11 mouse cellular contexts compared by ENCODE assay signal in the genomic region with DNA sequence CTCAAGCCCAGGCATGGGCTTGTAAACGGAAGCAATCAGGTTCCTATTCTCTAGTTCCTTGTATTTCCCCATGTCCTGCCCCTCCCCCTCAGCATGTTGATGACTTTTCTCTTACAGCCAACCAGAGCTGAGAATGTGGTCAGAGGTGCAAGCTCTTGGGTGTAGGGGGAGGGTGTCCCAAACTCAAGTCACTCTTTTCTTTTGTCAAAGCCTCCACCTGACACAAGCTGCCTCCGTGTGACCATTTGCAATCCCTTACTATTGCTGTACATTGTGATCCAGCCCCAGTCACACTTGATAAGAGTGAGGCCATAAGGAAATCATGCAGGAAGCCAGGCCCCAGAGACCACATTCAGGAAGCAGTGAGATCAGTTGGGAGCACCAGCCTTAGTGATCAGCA.
A peak's percentile ranks its signal among the peaks of the same experiment; 100 is the strongest.
DNase-seq lines count a peak whose midpoint lies in the region; ATAC-seq and TF ChIP-seq lines count a peak whose summit lies in the region.
"Had no signal": no experiment of that assay in that cellular context is flagged by ENCODE, and none has a peak within 500 bp of the region (broad histone marks: within the 10 kb centered on the region; RNA-seq: fewer than 3 reads in every experiment).

No protein-coding gene starts in this region.

- TF ChIP-seq EP300 in heart, postnatal 0 days (IDR thresholded peaks at IDR 0.05; ENCODE audit: low read depth), result no peak

- H3K27ac ChIP-seq in heart, postnatal 0 days (ENCODE audit: low read depth), result peak overlapping the region; percentile 41; the same call in 1 of the 2 replicates
- peak overlapping the region; percentile 19; the same call in 1 of the 2 replicates for H3K27ac ChIP-seq in liver, embryonic 16.5 days (ENCODE audit: low read length)
- peak overlapping the region; percentile 49 for H3K27ac ChIP-seq in stomach, embryonic 16.5 days (ENCODE audit: low read length)
- no peak overlapping the region for H3K27ac ChIP-seq in neural tube, embryonic 15.5 days (replicated peaks)
- H3K27ac ChIP-seq: left cerebral cortex, adult 2 months; midbrain, embryonic 15.5 days had no signal

- H3K4me1 ChIP-seq in heart, postnatal 0 days (ENCODE audit: control insufficient read depth, insufficient read depth), result peaks cover 19% of the 10 kb centered on the region
- H3K4me1 ChIP-seq in liver, embryonic 16.5 days (ENCODE audit: control insufficient read depth, low read depth, low read length), result peaks cover 5% of the 10 kb centered on the region; the same call in 1 of the 2 replicates
- peaks cover 23% of the 10 kb centered on the region; the same call in 1 of the 2 replicates for H3K4me1 ChIP-seq in stomach, embryonic 16.5 days (ENCODE audit: control insufficient read depth, insufficient read depth, low read length)
- H3K4me1 ChIP-seq in neural tube, embryonic 15.5 days, result no peaks in the 10 kb centered on the region
- H3K4me1 ChIP-seq: midbrain, embryonic 15.5 days had no signal

- H3K9ac ChIP-seq in heart, postnatal 0 days (replicated peaks; ENCODE audit: low read depth, low read length), result no peak overlapping the region
- H3K9ac ChIP-seq in liver, embryonic 16.5 days (ENCODE audit: low read depth, low read length), result no peak overlapping the region
- no peak overlapping the region; the same call in 1 of the 2 replicates for H3K9ac ChIP-seq in stomach, embryonic 16.5 days (ENCODE audit: low read length)
- no peak overlapping the region for H3K9ac ChIP-seq in neural tube, embryonic 15.5 days (replicated peaks)
- H3K9ac ChIP-seq: midbrain, embryonic 15.5 days had no signal

- intact Hi-C loops in heart, postnatal 36 days (cut with DNase I), result no loop called here

- no peaks in the 10 kb centered on the region for H3K36me3 ChIP-seq in heart, postnatal 0 days (replicated peaks; ENCODE audit: control insufficient read depth, insufficient read depth, low read length)
- no peaks in the 10 kb centered on the region for H3K36me3 ChIP-seq in liver, embryonic 16.5 days (ENCODE audit: control insufficient read depth, insufficient read depth)
- H3K36me3 ChIP-seq in stomach, embryonic 16.5 days (ENCODE audit: control insufficient read depth, insufficient read depth, low read length), result no peaks in the 10 kb centered on the region
- 0 out of 2 replicates have a peak, but pooled peaks cover 4% of the 10 kb centered on the region for H3K36me3 ChIP-seq in neural tube, embryonic 15.5 days
- H3K36me3 ChIP-seq: midbrain, embryonic 15.5 days had no signal

- no peak overlapping the region for H3K4me3 ChIP-seq in heart, postnatal 0 days (ENCODE audit: low read depth, low read length)
- H3K4me3 ChIP-seq in liver, embryonic 16.5 days (ENCODE audit: low read depth, low read length), result no peak overlapping the region
- H3K4me3 ChIP-seq in stomach, embryonic 16.5 days (replicated peaks; ENCODE audit: low read length), result no peak overlapping the region
- H3K4me3 ChIP-seq in neural tube, embryonic 15.5 days (replicated peaks), result no peak overlapping the region
- H3K4me3 ChIP-seq: left cerebral cortex, adult 2 months; midbrain, embryonic 15.5 days had no signal

- no peak for TF ChIP-seq CTCF in heart, postnatal 0 days (IDR thresholded peaks at IDR 0.05; ENCODE audit: low read depth)

- ATAC-seq in heart, postnatal 0 days (ENCODE audit: insufficient read depth, low read depth), result peak; percentile 37; the same call in 1 of the 2 replicates
- peak; percentile 16; the same call in 1 of the 2 replicates for ATAC-seq in liver, embryonic 16.5 days (ENCODE audit: low read depth)
- ATAC-seq in stomach, embryonic 16.5 days (ENCODE audit: insufficient read depth, low FRiP score), result 0 out of 2 replicates have a peak, but pooled peaks have one; percentile 32
- ATAC-seq in neural tube, embryonic 15.5 days (ENCODE audit: low FRiP score), result no peak
- ATAC-seq: midbrain, embryonic 15.5 days had no signal

- no peaks in the 10 kb centered on the region for H3K9me3 ChIP-seq in heart, postnatal 0 days (replicated peaks; ENCODE audit: control insufficient read depth, low read length)
- no peaks in the 10 kb centered on the region for H3K9me3 ChIP-seq in liver, embryonic 16.5 days (replicated peaks; ENCODE audit: control insufficient read depth, low read length)
- no peaks in the 10 kb centered on the region for H3K9me3 ChIP-seq in stomach, embryonic 16.5 days (replicated peaks; ENCODE audit: control insufficient read depth, low read length)
- no peaks in the 10 kb centered on the region for H3K9me3 ChIP-seq in neural tube, embryonic 15.5 days (replicated peaks)
- H3K9me3 ChIP-seq: midbrain, embryonic 15.5 days had no signal

- DNase-seq in heart, postnatal 0 days (ENCODE audit: low spot score), result no peak
- no peak for DNase-seq in heart, postnatal 36 days
- peak; percentile 76 for DNase-seq in ZHBTc4 (ENCODE audit: low read depth, low spot score)
- no peak for DNase-seq in gastrocnemius, postnatal 4 days (ENCODE audit: low spot score in 2 of 2)
- DNase-seq in testis, postnatal 10 days (ENCODE audit: low spot score), result no peak
- DNase-seq: gastrocnemius, postnatal 10 days had no signal

- WGBS in heart, postnatal 0 days, result 25% methylated on average over 2 of the region's 2 CpGs
- WGBS in liver, embryonic 16.5 days (ENCODE audit: insufficient replicate concordance), result 12% methylated on average over 2 of the region's 2 CpGs
- WGBS in stomach, embryonic 16.5 days, result 49% methylated on average over 2 of the region's 2 CpGs
- 22% methylated on average over 2 of the region's 2 CpGs for WGBS in neural tube, embryonic 15.5 days

- H3K27me3 ChIP-seq in heart, postnatal 0 days (ENCODE audit: control insufficient read depth, insufficient read depth, low read length), result no peaks in the 10 kb centered on the region
- H3K27me3 ChIP-seq in liver, embryonic 16.5 days (ENCODE audit: control insufficient read depth, insufficient read depth, low read depth, low read length), result no peaks in the 10 kb centered on the region
- H3K27me3 ChIP-seq in stomach, embryonic 16.5 days (ENCODE audit: control insufficient read depth, insufficient read depth, low read length), result no peaks in the 10 kb centered on the region
- H3K27me3 ChIP-seq in neural tube, embryonic 15.5 days (replicated peaks), result no peaks in the 10 kb centered on the region
- H3K27me3 ChIP-seq: midbrain, embryonic 15.5 days had no signal

- no peak overlapping the region for H3K4me2 ChIP-seq in heart, postnatal 0 days (ENCODE audit: low read depth, low read length)
- H3K4me2 ChIP-seq in liver, embryonic 16.5 days (ENCODE audit: low read depth, low read length), result no peak overlapping the region
- H3K4me2 ChIP-seq in stomach, embryonic 16.5 days (ENCODE audit: low read depth, low read length), result no peak overlapping the region
- no peak overlapping the region for H3K4me2 ChIP-seq in neural tube, embryonic 15.5 days
- H3K4me2 ChIP-seq: midbrain, embryonic 15.5 days had no signal
